Mouse (Mus musculus): ENCODE data around the gene Clmp. TPM values are rescaled to one million over a fixed set of nuclear protein-coding genes. Genes with fewer than 3 reads are reported as not detected.
A peak's percentile ranks its signal among the peaks of the same experiment; 100 is the strongest.

Gene Clmp
- total and polyA plus RNA-seq, 3 experiments: 2.8 to 5.5 (median 4.4) TPM

DNA sequence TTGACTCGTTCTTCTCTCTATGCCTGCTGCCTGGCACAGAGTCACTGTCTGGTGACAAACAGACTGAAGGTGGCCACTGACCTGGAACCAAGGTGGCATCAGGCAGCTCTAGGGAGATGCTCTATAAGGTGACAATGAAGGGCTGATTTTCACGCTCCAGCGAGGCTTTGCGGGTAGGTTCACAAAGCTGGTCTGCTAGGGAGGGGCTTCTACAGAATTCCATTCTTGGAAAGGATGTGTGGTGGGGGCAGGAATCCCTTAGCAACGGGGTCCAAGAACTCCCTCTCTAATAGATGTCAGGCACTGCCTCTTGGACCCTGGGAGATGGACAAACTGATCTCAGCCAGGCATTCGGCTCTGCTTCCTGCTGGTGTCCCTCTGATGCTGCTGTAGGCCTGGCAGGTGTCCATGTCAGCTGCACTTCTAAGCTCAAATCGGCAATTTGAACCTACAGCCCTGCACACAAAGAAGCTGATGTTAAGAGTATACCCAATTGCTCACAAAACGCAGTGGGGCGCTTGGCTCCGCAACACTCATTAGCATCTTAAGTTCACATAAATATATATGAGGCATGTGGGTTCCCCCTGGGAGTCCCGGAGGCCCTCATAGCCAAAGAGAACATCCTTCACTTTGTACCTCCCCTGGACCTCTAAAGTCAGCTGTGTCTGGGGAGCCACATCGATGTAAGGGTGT lies 22.8 kb downstream of the Clmp start:
- H3K79me2 ChIP-seq (replicated peaks; ENCODE audit: control insufficient read depth, insufficient read depth, low read length): no peaks in the 10 kb centered on the region
- H3K4me3 ChIP-seq: no peak overlapping the region
- H3K27ac ChIP-seq: no peak overlapping the region
- H3K27me3 ChIP-seq (ENCODE audit: control insufficient read depth, insufficient read depth, low read length): no peaks in the 10 kb centered on the region
- WGBS: 73% methylated on average over 12 of the region's 12 CpGs
- no peaks in the 10 kb centered on the region for H3K4me1 ChIP-seq (ENCODE audit: control insufficient read depth, insufficient read depth, low read length)
- no peaks in the 10 kb centered on the region for H3K36me3 ChIP-seq (ENCODE audit: control insufficient read depth, insufficient read depth, low read length)
- TF ChIP-seq CTCF (IDR thresholded peaks at IDR 0.05) (no peak), POLR2A (IDR thresholded peaks at IDR 0.05; ENCODE audit: insufficient read depth, low read depth, low read length) (no peak), EP300 (IDR thresholded peaks at IDR 0.05; ENCODE audit: insufficient read depth, low read depth, low read length) (no peak)
- intact Hi-C loops (cut with DNase I): no loop called here
- no peak for DNase-seq
- H3K9ac ChIP-seq (ENCODE audit: low read depth, low read length): no peak overlapping the region

DNA sequence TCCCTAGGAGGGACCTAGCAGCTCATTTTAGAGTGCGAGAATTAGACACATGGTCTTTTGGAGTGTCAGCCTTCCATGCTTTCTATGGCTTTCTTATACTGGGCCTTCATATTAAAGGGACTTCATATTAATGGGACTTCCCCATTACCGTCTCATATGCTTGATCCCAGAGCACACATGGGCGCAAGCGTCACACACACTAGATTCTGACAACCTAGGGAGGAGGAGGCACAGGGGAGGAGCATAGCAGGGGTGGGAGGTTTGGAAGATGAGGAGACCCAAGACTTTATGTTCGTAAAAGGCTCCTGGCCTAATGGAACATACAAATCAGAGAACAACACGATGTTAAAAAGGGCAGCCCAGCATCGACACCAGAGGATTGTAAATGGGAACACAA lies 23.4 kb downstream of the Clmp start:
- TF ChIP-seq CTCF (IDR thresholded peaks at IDR 0.05) (no peak), EP300 (IDR thresholded peaks at IDR 0.05; ENCODE audit: insufficient read depth, low read depth, low read length) (no peak), POLR2A (IDR thresholded peaks at IDR 0.05; ENCODE audit: insufficient read depth, low read depth, low read length) (no peak)
- Histone ChIP-seq H3K27ac (no peak overlapping the region), H3K36me3 (ENCODE audit: control insufficient read depth, insufficient read depth, low read length) (no peaks in the 10 kb centered on the region), H3K79me2 (replicated peaks; ENCODE audit: control insufficient read depth, insufficient read depth, low read length) (no peaks in the 10 kb centered on the region), H3K4me1 (ENCODE audit: control insufficient read depth, insufficient read depth, low read length) (no peaks in the 10 kb centered on the region), H3K9ac (ENCODE audit: low read depth, low read length) (no peak overlapping the region), H3K27me3 (ENCODE audit: control insufficient read depth, insufficient read depth, low read length) (no peaks in the 10 kb centered on the region), H3K4me3 (no peak overlapping the region)
- intact Hi-C loops (cut with DNase I): no loop called here
- 77% methylated on average over 7 of the region's 7 CpGs for WGBS
- DNase-seq: no peak

DNA sequence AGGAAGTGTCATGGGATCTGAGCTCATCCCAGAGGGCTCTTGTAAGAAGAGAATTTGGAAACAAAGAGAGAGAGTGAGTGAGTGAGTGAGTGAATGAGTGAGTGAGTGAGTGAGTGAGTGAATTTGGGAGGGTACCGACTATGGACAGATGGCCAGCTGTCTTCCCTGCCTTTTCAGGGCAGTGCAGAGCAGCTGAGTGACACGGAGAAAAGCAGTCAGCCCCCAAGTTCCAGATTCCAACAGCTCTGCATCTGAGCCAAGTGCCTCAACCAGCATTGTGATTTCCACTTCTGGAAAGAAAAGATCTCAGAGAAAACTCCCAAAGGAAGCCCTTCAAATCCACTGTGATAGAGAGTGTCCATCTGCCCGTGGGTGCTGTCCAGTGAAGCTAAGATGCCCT lies 23.8 kb downstream of the Clmp start:
- Histone ChIP-seq H3K9ac (ENCODE audit: low read depth, low read length) (no peak overlapping the region), H3K27ac (no peak overlapping the region), H3K4me1 (ENCODE audit: control insufficient read depth, insufficient read depth, low read length) (no peaks in the 10 kb centered on the region), H3K4me3 (no peak overlapping the region), H3K79me2 (replicated peaks; ENCODE audit: control insufficient read depth, insufficient read depth, low read length) (no peaks in the 10 kb centered on the region), H3K36me3 (ENCODE audit: control insufficient read depth, insufficient read depth, low read length) (no peaks in the 10 kb centered on the region), H3K27me3 (ENCODE audit: control insufficient read depth, insufficient read depth, low read length) (no peaks in the 10 kb centered on the region)
- intact Hi-C loops (cut with DNase I): no loop called here
- TF ChIP-seq CTCF (IDR thresholded peaks at IDR 0.05): no peak
- TF ChIP-seq EP300 (IDR thresholded peaks at IDR 0.05; ENCODE audit: insufficient read depth, low read depth, low read length): no peak
- no peak for TF ChIP-seq POLR2A (IDR thresholded peaks at IDR 0.05; ENCODE audit: insufficient read depth, low read depth, low read length)
- 52% methylated on average over 3 of the region's 3 CpGs for WGBS
- no peak for DNase-seq

DNA sequence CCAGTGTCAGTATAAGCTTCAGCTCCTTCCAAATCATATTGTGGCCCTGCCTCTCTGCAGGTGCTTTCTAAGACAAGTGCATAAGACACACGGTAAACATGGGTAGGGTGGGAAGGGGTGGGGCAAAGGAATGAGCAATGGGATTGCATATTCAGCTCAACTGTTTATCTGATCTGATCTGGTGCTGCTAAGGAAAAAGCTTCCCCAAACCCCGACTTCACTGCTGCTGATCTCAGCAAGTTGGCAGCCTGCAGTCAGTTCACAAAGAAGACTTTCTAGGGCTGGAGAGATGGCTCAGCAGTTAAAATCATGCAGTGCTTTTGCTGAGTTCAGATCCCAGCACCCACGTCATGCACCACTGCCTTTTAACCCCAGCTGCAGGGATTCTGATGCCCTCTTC lies 24.2 kb downstream of the Clmp start:
- Histone ChIP-seq H3K27ac (no peak overlapping the region), H3K27me3 (ENCODE audit: control insufficient read depth, insufficient read depth, low read length) (no peaks in the 10 kb centered on the region), H3K79me2 (replicated peaks; ENCODE audit: control insufficient read depth, insufficient read depth, low read length) (no peaks in the 10 kb centered on the region), H3K4me3 (no peak overlapping the region), H3K9ac (ENCODE audit: low read depth, low read length) (no peak overlapping the region), H3K4me1 (ENCODE audit: control insufficient read depth, insufficient read depth, low read length) (no peaks in the 10 kb centered on the region), H3K36me3 (ENCODE audit: control insufficient read depth, insufficient read depth, low read length) (no peaks in the 10 kb centered on the region)
- DNase-seq: peak in 1 of 2 experiments; percentile 16
- 48% methylated on average over 3 of the region's 3 CpGs for WGBS
- intact Hi-C loops (cut with DNase I): no loop called here
- TF ChIP-seq EP300 (IDR thresholded peaks at IDR 0.05; ENCODE audit: insufficient read depth, low read depth, low read length) (no peak), CTCF (IDR thresholded peaks at IDR 0.05) (no peak), POLR2A (IDR thresholded peaks at IDR 0.05; ENCODE audit: insufficient read depth, low read depth, low read length) (no peak)

DNA sequence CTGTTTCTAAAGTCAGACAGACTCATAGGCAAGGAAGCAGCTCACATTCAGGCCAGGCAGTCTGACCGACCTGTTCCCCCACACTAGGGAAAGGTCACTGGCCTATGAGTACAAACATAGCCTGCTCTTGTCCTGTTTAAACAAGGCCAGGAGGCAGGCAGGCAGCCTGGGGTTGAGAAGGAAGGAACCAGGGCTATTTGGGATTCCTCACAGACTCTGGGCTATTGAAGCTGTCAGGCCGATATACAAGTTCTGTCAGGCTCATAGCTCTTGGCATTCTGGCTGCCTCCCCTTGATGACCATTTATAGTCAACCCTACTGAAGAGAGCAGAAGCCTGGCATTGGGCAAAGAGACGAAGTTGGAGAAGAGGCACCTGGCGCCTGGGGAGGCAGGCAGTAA lies 25.9 kb downstream of the Clmp start:
- intact Hi-C loops (cut with DNase I): no loop called here
- Histone ChIP-seq H3K4me3 (no peak overlapping the region), H3K9ac (ENCODE audit: low read depth, low read length) (no peak overlapping the region), H3K36me3 (ENCODE audit: control insufficient read depth, insufficient read depth, low read length) (no peaks in the 10 kb centered on the region), H3K4me1 (ENCODE audit: control insufficient read depth, insufficient read depth, low read length) (no peaks in the 10 kb centered on the region), H3K27ac (no peak overlapping the region), H3K79me2 (replicated peaks; ENCODE audit: control insufficient read depth, insufficient read depth, low read length) (no peaks in the 10 kb centered on the region), H3K27me3 (ENCODE audit: control insufficient read depth, insufficient read depth, low read length) (no peaks in the 10 kb centered on the region)
- WGBS: 60% methylated on average over 4 of the region's 4 CpGs
- no peak for DNase-seq
- TF ChIP-seq CTCF (IDR thresholded peaks at IDR 0.05) (no peak), POLR2A (IDR thresholded peaks at IDR 0.05; ENCODE audit: insufficient read depth, low read depth, low read length) (no peak), EP300 (IDR thresholded peaks at IDR 0.05; ENCODE audit: insufficient read depth, low read depth, low read length) (no peak)

DNA sequence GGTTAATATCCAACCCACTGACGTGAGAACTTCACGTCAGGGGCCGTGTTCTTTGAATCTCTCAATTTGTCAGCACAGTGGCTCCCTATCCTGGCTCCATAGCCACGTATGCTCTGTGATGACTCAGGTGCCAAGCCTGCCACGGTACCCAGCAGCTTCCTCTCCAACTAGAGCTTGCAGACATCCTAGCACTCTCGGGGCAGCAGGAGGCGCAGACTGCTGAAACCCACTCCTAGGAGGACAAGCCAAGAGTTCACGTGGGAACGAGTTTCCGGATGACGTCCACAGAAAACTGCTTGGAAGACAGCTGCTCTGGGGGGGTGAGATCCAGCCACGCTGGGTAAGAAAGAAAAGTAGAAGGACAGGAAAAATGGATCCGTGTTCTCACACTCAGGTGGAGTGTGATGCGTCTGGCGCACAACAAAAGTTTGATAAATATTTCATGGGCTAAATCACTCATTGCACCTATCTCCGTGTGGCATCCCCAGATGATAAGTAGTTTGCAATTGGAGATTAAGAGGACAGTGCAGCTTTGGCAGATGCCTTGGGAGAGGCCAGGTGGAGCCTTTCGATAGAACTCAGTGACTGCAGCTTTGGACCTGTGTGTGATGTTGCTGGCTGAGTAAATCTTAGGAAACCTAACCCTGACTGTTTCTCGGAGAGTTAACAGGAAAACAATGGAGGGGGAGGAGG lies 31.6 kb downstream of the Clmp start:
- no peak overlapping the region for H3K9ac ChIP-seq (ENCODE audit: low read depth, low read length)
- H3K4me1 ChIP-seq (ENCODE audit: control insufficient read depth, insufficient read depth, low read length): no peaks in the 10 kb centered on the region
- no peak overlapping the region for H3K27ac ChIP-seq
- no peaks in the 10 kb centered on the region for H3K36me3 ChIP-seq (ENCODE audit: control insufficient read depth, insufficient read depth, low read length)
- TF ChIP-seq EP300 (IDR thresholded peaks at IDR 0.05; ENCODE audit: insufficient read depth, low read depth, low read length) (no peak), POLR2A (IDR thresholded peaks at IDR 0.05; ENCODE audit: insufficient read depth, low read depth, low read length) (no peak), CTCF (IDR thresholded peaks at IDR 0.05) (no peak)
- peak in 1 of 2 experiments; percentile 37 for DNase-seq
- H3K4me3 ChIP-seq: no peak overlapping the region
- H3K27me3 ChIP-seq (ENCODE audit: control insufficient read depth, insufficient read depth, low read length): no peaks in the 10 kb centered on the region
- H3K79me2 ChIP-seq (replicated peaks; ENCODE audit: control insufficient read depth, insufficient read depth, low read length): no peaks in the 10 kb centered on the region
- 63% methylated on average over 18 of the region's 18 CpGs for WGBS
- intact Hi-C loops (cut with DNase I): no loop called here
